Mouse (Mus musculus) stomach, postnatal 0 days (tissue): ENCODE measurements at regions not wholly inside any gene's neighbourhood (a gene's known extent, or its start where the extent isn't known, plus 50 kb on each side); places are given as distances from the start of the nearest gene placed in this dataset.

Source experiments
- CTCF ChIP-seq: IDR thresholded peaks from 2 replicates; pipeline ENCODE4 v1.5.1; 2016; ENCODE audit warnings: antibody characterized with exemption, low read depth, mild to moderate bottlenecking, moderate library complexity
- EP300 ChIP-seq: optimal IDR thresholded peaks from 2 replicates; pipeline ENCODE3; 2016; ENCODE audit warnings: antibody characterized with exemption

DNA sequence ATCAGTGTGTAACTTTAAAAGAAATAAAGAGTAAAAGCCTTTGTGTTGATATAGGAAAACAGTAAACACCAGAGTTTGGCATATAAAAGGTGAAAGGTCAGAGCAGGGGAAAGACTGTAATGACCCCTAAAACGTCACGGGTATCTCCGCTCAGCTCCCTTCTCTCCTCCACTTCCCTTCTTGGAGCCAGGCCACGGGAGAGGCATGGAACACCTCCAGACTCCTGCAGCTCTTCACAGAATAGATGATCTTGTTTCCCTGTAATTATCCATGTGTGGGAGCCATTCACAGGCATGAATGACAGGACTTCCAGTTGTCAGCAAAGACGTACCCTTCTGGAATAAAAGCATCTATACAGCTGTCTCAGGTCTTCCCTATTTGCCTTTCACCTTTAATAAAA, 55.3 kb upstream of the Cd55 start:
- TF ChIP-seq CTCF (no peak), EP300 (no peak)
